Mouse (Mus musculus) heart, embryonic 12.5 days (tissue): ENCODE results near the gene Bach2. TPM values are rescaled to one million over a fixed set of nuclear protein-coding genes. Genes with fewer than 3 reads are reported as not detected.
A peak's percentile ranks its signal among the peaks of the same experiment; 100 is the strongest.

Source experiments
- ATAC-seq: fragments of 200-750 bp; cut with Nextera tagmentation; 2 replicates; pipeline ENCODE4 v1.8.0; 2017; ENCODE audit warnings: moderate TSS enrichment, moderate library complexity; ENCODE audit not compliant: insufficient number of reproducible peaks, low FRiP score
- H3K27ac ChIP-seq: fragments of 300-500 bp; sonication (generic); 2 replicates; pipeline ENCODE4 v1.5.1; 2016; ENCODE audit warnings: mild to moderate bottlenecking, moderate library complexity; ENCODE audit not compliant: poor library complexity, severe bottlenecking
- H3K27me3 ChIP-seq: fragments of 300-500 bp; sonication (generic); replicated peaks from 2 replicates; pipeline ENCODE4 v1.6.1; 2016; ENCODE audit warnings: mild to moderate bottlenecking, moderate library complexity
- H3K36me3 ChIP-seq: fragments of 300-500 bp; sonication (generic); 2 replicates; pipeline ENCODE4 v1.6.1; 2016; ENCODE audit warnings: mild to moderate bottlenecking, moderate library complexity
- H3K4me1 ChIP-seq: fragments of 300-500 bp; sonication (generic); replicated peaks from 2 replicates; pipeline ENCODE4 v1.6.1; 2016; ENCODE audit warnings: mild to moderate bottlenecking
- H3K4me2 ChIP-seq: fragments of 300-500 bp; sonication (generic); 2 replicates; pipeline ENCODE4 v1.6.1; 2016; ENCODE audit warnings: mild to moderate bottlenecking, moderate library complexity
- H3K4me3 ChIP-seq: fragments of 300-500 bp; sonication (generic); 2 replicates; pipeline ENCODE4 v1.5.1; 2016; ENCODE audit warnings: mild to moderate bottlenecking
- H3K9ac ChIP-seq: fragments of 300-500 bp; sonication (generic); 2 replicates; pipeline ENCODE4 v1.6.1; 2016; ENCODE audit warnings: mild to moderate bottlenecking, moderate library complexity
- H3K9me3 ChIP-seq: fragments of 300-500 bp; sonication (generic); replicated peaks from 2 replicates; pipeline ENCODE4 v1.6.1; 2016; ENCODE audit warnings: mild to moderate bottlenecking, moderate library complexity
- WGBS: fragments of 180-500 bp; shearing (Covaris S2); methylation state at CpG from one replicate; pipeline ENCODE4 v1.1.7; 2016; 5-methylcytosine and 5-hydroxymethylcytosine counted together
- polyA plus RNA-seq: library from polyadenylated mRNA; unstranded; fragments of >200 nt; fragmentation: Nextera tagmentation; extraction: Ambion mirVana; gene quantifications from 2 replicates; pipeline ENCODE4 v1.2.1, GENCODE M21; 2016

Gene Bach2
- polyA plus RNA-seq, 1 experiment from 2014 or later, result 7.0 TPM

- ATAC-seq, result no peak
- WGBS, result 81% methylated on average over 7 of the region's 7 CpGs
- Histone ChIP-seq H3K27me3 (no peaks in the 10 kb centered on the region), H3K9ac (no peak overlapping the region), H3K9me3 (no peaks in the 10 kb centered on the region), H3K4me2 (no peak overlapping the region), H3K27ac (no peak overlapping the region), H3K36me3 (no peaks in the 10 kb centered on the region), H3K4me3 (no peak overlapping the region), H3K4me1 (peaks cover 3% of the 10 kb centered on the region)
Measured at GRCm38 (mm10) chr4:32414959-32415358, 176.4 kb downstream of the Bach2 start.

GRCm38 (mm10) chr4:32417939-32418338, 179.3 kb downstream of the Bach2 start:
- 87% methylated on average over 8 of the region's 8 CpGs for WGBS
- no peaks in the 10 kb centered on the region for H3K36me3 ChIP-seq
- no peak overlapping the region for H3K9ac ChIP-seq
- H3K27me3 ChIP-seq, result no peaks in the 10 kb centered on the region
- H3K4me2 ChIP-seq, result no peak overlapping the region
- no peak overlapping the region for H3K4me3 ChIP-seq
- H3K4me1 ChIP-seq, result no peaks in the 10 kb centered on the region; the same call in 1 of the 2 replicates
- no peaks in the 10 kb centered on the region for H3K9me3 ChIP-seq
- ATAC-seq, result no peak
- H3K27ac ChIP-seq, result no peak overlapping the region

- Histone ChIP-seq H3K9me3 (no peaks in the 10 kb centered on the region), H3K27ac (no peak overlapping the region), H3K27me3 (no peaks in the 10 kb centered on the region), H3K4me2 (no peak overlapping the region), H3K9ac (no peak overlapping the region), H3K4me1 (peaks cover 19% of the 10 kb centered on the region), H3K36me3 (no peaks in the 10 kb centered on the region), H3K4me3 (no peak overlapping the region)
- 88% methylated on average over 8 of the region's 8 CpGs for WGBS
- no peak for ATAC-seq
Measured at GRCm38 (mm10) chr4:32421570-32421969, 183.0 kb downstream of the Bach2 start.

- ATAC-seq, result no peak
- peaks cover 26% of the 10 kb centered on the region for H3K4me1 ChIP-seq
- WGBS, result 82% methylated on average over 4 of the region's 4 CpGs
- no peaks in the 10 kb centered on the region for H3K9me3 ChIP-seq
- H3K4me3 ChIP-seq, result no peak overlapping the region
- no peak overlapping the region for H3K4me2 ChIP-seq
- H3K27ac ChIP-seq, result no peak overlapping the region
- no peak overlapping the region for H3K9ac ChIP-seq
- H3K27me3 ChIP-seq, result no peaks in the 10 kb centered on the region
- H3K36me3 ChIP-seq, result no peaks in the 10 kb centered on the region
Measured at GRCm38 (mm10) chr4:32422427-32422826, 183.8 kb downstream of the Bach2 start.

- no peak for ATAC-seq
- peaks cover 26% of the 10 kb centered on the region for H3K4me1 ChIP-seq
- H3K36me3 ChIP-seq, result no peaks in the 10 kb centered on the region
- 46% methylated on average over 5 of the region's 5 CpGs for WGBS
- no peak overlapping the region for H3K27ac ChIP-seq
- no peak overlapping the region for H3K4me2 ChIP-seq
- H3K27me3 ChIP-seq, result no peaks in the 10 kb centered on the region
- H3K4me3 ChIP-seq, result no peak overlapping the region
- no peak overlapping the region for H3K9ac ChIP-seq
- no peaks in the 10 kb centered on the region for H3K9me3 ChIP-seq
Measured at GRCm38 (mm10) chr4:32423667-32424066, 185.1 kb downstream of the Bach2 start.

GRCm38 (mm10) chr4:32424434-32424833, 185.8 kb downstream of the Bach2 start:
- H3K4me3 ChIP-seq, result no peak overlapping the region
- 72% methylated on average over 7 of the region's 7 CpGs for WGBS

GRCm38 (mm10) chr4:32425060-32425459, 186.5 kb downstream of the Bach2 start:
- H3K4me1 ChIP-seq, result peaks cover 28% of the 10 kb centered on the region
- no peak for ATAC-seq
- H3K36me3 ChIP-seq, result no peaks in the 10 kb centered on the region
- H3K9me3 ChIP-seq, result no peaks in the 10 kb centered on the region
- no peaks in the 10 kb centered on the region for H3K27me3 ChIP-seq
- H3K4me3 ChIP-seq, result no peak overlapping the region
- 72% methylated on average over 7 of the region's 7 CpGs for WGBS
- H3K27ac ChIP-seq, result no peak overlapping the region
- no peak overlapping the region for H3K4me2 ChIP-seq
- no peak overlapping the region for H3K9ac ChIP-seq

More at GRCm38 (mm10) chr4:32424434-32424833, 185.8 kb downstream of the Bach2 start:
- no peak overlapping the region for H3K9ac ChIP-seq
- no peak for ATAC-seq
- no peak overlapping the region for H3K27ac ChIP-seq
- H3K4me2 ChIP-seq, result no peak overlapping the region
- H3K9me3 ChIP-seq, result no peaks in the 10 kb centered on the region
- H3K36me3 ChIP-seq, result no peaks in the 10 kb centered on the region
- H3K4me1 ChIP-seq, result peaks cover 26% of the 10 kb centered on the region
- no peaks in the 10 kb centered on the region for H3K27me3 ChIP-seq

GRCm38 (mm10) chr4:32425641-32426040, 187.0 kb downstream of the Bach2 start:
- no peak overlapping the region for H3K27ac ChIP-seq
- no peak for ATAC-seq
- peaks cover 34% of the 10 kb centered on the region for H3K4me1 ChIP-seq
- 74% methylated on average over 3 of the region's 3 CpGs for WGBS
- no peak overlapping the region for H3K9ac ChIP-seq
- H3K9me3 ChIP-seq, result no peaks in the 10 kb centered on the region
- no peaks in the 10 kb centered on the region for H3K27me3 ChIP-seq
- H3K36me3 ChIP-seq, result no peaks in the 10 kb centered on the region
- no peak overlapping the region for H3K4me3 ChIP-seq
- no peak overlapping the region for H3K4me2 ChIP-seq

- 82% methylated on average over 27 of the region's 27 CpGs for WGBS
- no peaks in the 10 kb centered on the region for H3K27me3 ChIP-seq
- peaks cover 47% of the 10 kb centered on the region for H3K4me1 ChIP-seq
- H3K36me3 ChIP-seq, result no peaks in the 10 kb centered on the region
- no peak overlapping the region for H3K4me2 ChIP-seq
- no peaks in the 10 kb centered on the region for H3K9me3 ChIP-seq
- H3K27ac ChIP-seq, result no peak overlapping the region
- H3K9ac ChIP-seq, result no peak overlapping the region
- no peak overlapping the region for H3K4me3 ChIP-seq
- no peak for ATAC-seq
Measured at GRCm38 (mm10) chr4:32426779-32427577, 188.4 kb downstream of the Bach2 start.

- ATAC-seq, result no peak
- Histone ChIP-seq H3K9me3 (no peaks in the 10 kb centered on the region), H3K27ac (no peak overlapping the region), H3K27me3 (no peaks in the 10 kb centered on the region), H3K4me1 (peaks cover 56% of the 10 kb centered on the region), H3K36me3 (no peaks in the 10 kb centered on the region), H3K9ac (no peak overlapping the region), H3K4me3 (no peak overlapping the region), H3K4me2 (no peak overlapping the region)
- 78% methylated on average over 9 of the region's 9 CpGs for WGBS
Measured at GRCm38 (mm10) chr4:32428738-32429137, 190.1 kb downstream of the Bach2 start.

- WGBS, result 77% methylated on average over 11 of the region's 11 CpGs
- no peak for ATAC-seq
- Histone ChIP-seq H3K4me1 (peaks cover 47% of the 10 kb centered on the region), H3K9me3 (no peaks in the 10 kb centered on the region), H3K4me2 (peak overlapping the region; percentile 62), H3K36me3 (no peaks in the 10 kb centered on the region), H3K27ac (peak overlapping the region; percentile 80; the same call in 1 of the 2 replicates), H3K4me3 (no peak overlapping the region), H3K9ac (0 out of 2 replicates have a peak overlapping the region, but pooled peaks have one; percentile 47), H3K27me3 (no peaks in the 10 kb centered on the region)
Measured at GRCm38 (mm10) chr4:32430136-32430535, 191.5 kb downstream of the Bach2 start.
